Mouse (Mus musculus) megakaryocyte, embryonic 14.5 days (primary cell): ENCODE measurements around the gene Fbxo48.

Experiments
- FLI1 ChIP-seq: IDR thresholded peaks from 2 replicates; pipeline ENCODE4 v1.6.1; 2012; ENCODE audit warnings: low read length, inconsistent platforms, mixed read lengths
- GATA1 ChIP-seq: IDR thresholded peaks from 3 replicates; pipeline ENCODE4 v1.6.1; 2012; ENCODE audit warnings: mixed read lengths, low read length, inconsistent platforms, borderline replicate concordance

GRCm38 (mm10) chr11:16967806-16968205, 16.6 kb downstream of the Fbxo48 start:
- TF ChIP-seq GATA1 (no peak), FLI1 (no peak)
